Mouse (Mus musculus): ENCODE measurements at regions not wholly inside any gene's neighbourhood (a gene's known extent, or its start where the extent isn't known, plus 50 kb on each side); places are given as distances from the start of the nearest gene placed in this dataset.

GRCm38 (mm10) chr15:61723696-61724095, 800.9 kb upstream of the A1bg start:
- ATAC-seq (ENCODE audit: low FRiP score, low read depth): no peak

GRCm38 (mm10) chr15:61718486-61718885, 795.7 kb upstream of the A1bg start:
- H3K9ac ChIP-seq: no peak overlapping the region
- no peak overlapping the region for H3K4me3 ChIP-seq
- H3K4me2 ChIP-seq (replicated peaks): no peak overlapping the region
- H3K27ac ChIP-seq: no peak overlapping the region
- no peaks in the 10 kb centered on the region for H3K9me3 ChIP-seq
- no peak for ATAC-seq (ENCODE audit: low FRiP score, low read depth)
- H3K27me3 ChIP-seq: no peaks in the 10 kb centered on the region
- no peaks in the 10 kb centered on the region for H3K36me3 ChIP-seq
- no peaks in the 10 kb centered on the region for H3K4me1 ChIP-seq

More at GRCm38 (mm10) chr15:61723696-61724095, 800.9 kb upstream of the A1bg start:
- Histone ChIP-seq H3K4me3 (no peak overlapping the region), H3K27me3 (no peaks in the 10 kb centered on the region), H3K9me3 (no peaks in the 10 kb centered on the region), H3K36me3 (no peaks in the 10 kb centered on the region), H3K4me1 (no peaks in the 10 kb centered on the region), H3K4me2 (replicated peaks) (no peak overlapping the region), H3K9ac (no peak overlapping the region), H3K27ac (no peak overlapping the region)
- WGBS: 39% methylated on average over 1 of the region's 1 CpGs

- no peak for ATAC-seq (ENCODE audit: low FRiP score, low read depth)
- no peak overlapping the region for H3K4me3 ChIP-seq
- H3K9me3 ChIP-seq: no peaks in the 10 kb centered on the region
- H3K4me2 ChIP-seq (replicated peaks): no peak overlapping the region
- H3K36me3 ChIP-seq: no peaks in the 10 kb centered on the region
- H3K27ac ChIP-seq: no peak overlapping the region
- no peaks in the 10 kb centered on the region for H3K4me1 ChIP-seq
- no peaks in the 10 kb centered on the region for H3K27me3 ChIP-seq
- 56% methylated on average over 1 of the region's 1 CpGs for WGBS
- no peak overlapping the region for H3K9ac ChIP-seq
These were observed 794.4 kb upstream of the A1bg start for GRCm38 (mm10) chr15:61717216-61717615.

GRCm38 (mm10) chr15:61713953-61714352, 791.1 kb upstream of the A1bg start:
- H3K9me3 ChIP-seq: no peaks in the 10 kb centered on the region
- no peak for ATAC-seq (ENCODE audit: low FRiP score, low read depth)
- WGBS: 77% methylated on average over 2 of the region's 2 CpGs
- H3K4me1 ChIP-seq: no peaks in the 10 kb centered on the region
- H3K4me2 ChIP-seq (replicated peaks): no peak overlapping the region
- no peaks in the 10 kb centered on the region for H3K27me3 ChIP-seq
- H3K9ac ChIP-seq: no peak overlapping the region
- H3K27ac ChIP-seq: no peak overlapping the region
- H3K36me3 ChIP-seq: no peaks in the 10 kb centered on the region
- no peak overlapping the region for H3K4me3 ChIP-seq

DNA sequence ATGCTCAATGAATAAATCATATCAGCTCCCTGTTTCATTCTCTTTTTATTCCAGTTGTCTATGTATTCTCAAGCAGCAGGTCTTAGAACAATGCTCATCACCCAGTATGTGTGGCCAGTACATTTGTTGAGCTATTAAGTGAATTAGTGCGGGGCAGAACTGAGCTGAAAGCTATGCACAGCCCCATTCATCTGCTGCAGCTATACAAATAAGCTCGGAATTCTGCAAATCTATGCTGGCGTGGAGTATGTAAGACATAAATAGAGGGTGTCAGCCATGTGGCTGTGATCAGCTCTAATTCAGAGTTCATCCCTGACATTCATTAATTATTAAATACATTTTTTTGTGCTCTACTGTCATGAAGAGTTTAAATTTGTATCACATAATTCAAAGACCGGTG, 786.1 kb upstream of the A1bg start:
- Histone ChIP-seq H3K4me2 (replicated peaks) (no peak overlapping the region), H3K27ac (no peak overlapping the region), H3K36me3 (no peaks in the 10 kb centered on the region), H3K9me3 (no peaks in the 10 kb centered on the region), H3K4me1 (no peaks in the 10 kb centered on the region), H3K9ac (no peak overlapping the region), H3K27me3 (no peaks in the 10 kb centered on the region), H3K4me3 (no peak overlapping the region)
- no peak for ATAC-seq (ENCODE audit: low FRiP score, low read depth)
- 91% methylated on average over 4 of the region's 4 CpGs for WGBS

- no peaks in the 10 kb centered on the region for H3K36me3 ChIP-seq
- H3K9ac ChIP-seq: no peak overlapping the region
- no peak overlapping the region for H3K27ac ChIP-seq
- WGBS: 84% methylated on average over 6 of the region's 6 CpGs
- H3K4me2 ChIP-seq (replicated peaks): no peak overlapping the region
- ATAC-seq (ENCODE audit: low FRiP score, low read depth): no peak
- H3K9me3 ChIP-seq: no peaks in the 10 kb centered on the region
- H3K4me1 ChIP-seq: no peaks in the 10 kb centered on the region
- no peaks in the 10 kb centered on the region for H3K27me3 ChIP-seq
- no peak overlapping the region for H3K4me3 ChIP-seq
These were observed 785.1 kb upstream of the A1bg start for GRCm38 (mm10) chr15:61707952-61708351.

DNA sequence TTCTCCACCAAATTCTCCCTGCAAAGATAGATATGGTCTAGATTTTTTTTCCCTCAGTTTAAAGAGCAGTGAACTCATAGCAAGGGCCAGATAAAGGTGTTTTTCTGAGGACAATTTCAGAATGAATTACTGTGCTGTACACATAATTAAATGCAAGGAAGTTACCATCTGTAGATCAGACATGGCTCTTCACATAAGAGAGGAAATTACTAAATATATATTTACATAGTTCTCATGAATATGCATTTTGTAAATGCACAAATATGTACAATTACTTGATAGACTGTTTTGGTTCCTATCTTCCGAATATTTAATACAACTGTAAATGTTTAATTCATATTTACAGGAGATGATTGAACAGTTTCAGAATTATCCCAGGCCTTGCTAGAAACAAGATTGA, 769.9 kb upstream of the A1bg start:
- H3K4me3 ChIP-seq: no peak overlapping the region
- H3K4me1 ChIP-seq: no peaks in the 10 kb centered on the region
- 89% methylated on average over 1 of the region's 1 CpGs for WGBS
- no peaks in the 10 kb centered on the region for H3K36me3 ChIP-seq
- ATAC-seq (ENCODE audit: low FRiP score, low read depth): no peak
- H3K9ac ChIP-seq: no peak overlapping the region
- H3K27me3 ChIP-seq: no peaks in the 10 kb centered on the region
- H3K4me2 ChIP-seq (replicated peaks): no peak overlapping the region
- H3K27ac ChIP-seq: no peak overlapping the region
- no peaks in the 10 kb centered on the region for H3K9me3 ChIP-seq

DNA sequence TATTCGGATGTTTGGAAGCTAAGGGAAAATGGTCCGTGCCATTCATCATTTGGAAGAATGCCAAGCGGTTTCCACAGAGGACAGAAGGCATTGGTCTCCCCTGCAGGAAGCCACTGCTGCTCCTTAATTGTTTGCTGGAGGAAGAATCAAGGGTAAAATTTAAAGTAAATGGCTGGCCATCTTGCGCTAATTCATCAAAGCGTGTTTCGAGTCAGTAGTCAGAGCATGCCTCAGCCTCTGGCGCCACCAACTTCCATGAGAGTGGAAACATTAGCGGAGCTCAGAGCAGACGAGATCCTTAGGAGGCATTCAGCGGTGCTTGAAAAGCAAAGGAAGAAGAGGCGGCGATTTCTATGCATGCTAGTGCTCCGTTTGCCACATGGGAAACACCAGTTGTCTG, 767.6 kb upstream of the A1bg start:
- Histone ChIP-seq H3K4me3 (no peak overlapping the region), H3K9me3 (no peaks in the 10 kb centered on the region), H3K9ac (no peak overlapping the region), H3K36me3 (no peaks in the 10 kb centered on the region), H3K4me1 (no peaks in the 10 kb centered on the region), H3K27me3 (no peaks in the 10 kb centered on the region), H3K27ac (no peak overlapping the region), H3K4me2 (replicated peaks) (no peak overlapping the region)
- no peak for ATAC-seq (ENCODE audit: low FRiP score, low read depth)
- WGBS: 91% methylated on average over 13 of the region's 13 CpGs

- Histone ChIP-seq H3K27me3 (no peaks in the 10 kb centered on the region), H3K9me3 (no peaks in the 10 kb centered on the region), H3K4me2 (replicated peaks) (no peak overlapping the region), H3K4me3 (no peak overlapping the region), H3K4me1 (no peaks in the 10 kb centered on the region), H3K27ac (no peak overlapping the region), H3K9ac (no peak overlapping the region), H3K36me3 (no peaks in the 10 kb centered on the region)
- ATAC-seq (ENCODE audit: low FRiP score, low read depth): no peak
- WGBS: 81% methylated on average over 12 of the region's 12 CpGs
These were observed 767.1 kb upstream of the A1bg start for GRCm38 (mm10) chr15:61689776-61690397.

DNA sequence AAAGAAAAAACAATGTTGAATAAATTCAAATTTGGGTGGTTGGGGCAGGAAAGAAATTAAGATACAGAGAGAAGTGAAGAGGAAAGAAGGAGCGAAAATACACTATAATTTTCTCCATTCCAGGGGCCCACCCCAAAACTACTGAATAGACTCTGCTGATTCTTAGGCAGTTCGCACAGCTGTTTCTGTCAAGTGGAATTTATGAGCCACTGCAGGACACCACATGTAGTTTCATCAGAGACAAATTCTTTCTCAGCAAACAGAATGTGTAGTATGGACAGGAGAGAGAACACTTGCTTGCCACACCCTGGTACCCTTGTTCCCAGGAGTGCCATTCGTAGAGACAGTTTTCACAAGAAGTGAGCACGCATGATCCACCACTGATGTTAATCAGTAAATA, 760.2 kb upstream of the A1bg start:
- no peaks in the 10 kb centered on the region for H3K27me3 ChIP-seq

GRCm38 (mm10) chr15:61670556-61670955, 747.7 kb upstream of the A1bg start:
- Histone ChIP-seq H3K9ac (no peak overlapping the region), H3K36me3 (no peaks in the 10 kb centered on the region), H3K27ac (no peak overlapping the region), H3K27me3 (no peaks in the 10 kb centered on the region), H3K9me3 (no peaks in the 10 kb centered on the region), H3K4me1 (no peaks in the 10 kb centered on the region), H3K4me2 (replicated peaks) (no peak overlapping the region), H3K4me3 (no peak overlapping the region)
- WGBS: 87% methylated on average over 5 of the region's 5 CpGs
- ATAC-seq (ENCODE audit: low FRiP score, low read depth): no peak

More for the DNA sequence above, 760.2 kb upstream of the A1bg start:
- H3K36me3 ChIP-seq: no peaks in the 10 kb centered on the region
- no peak overlapping the region for H3K4me2 ChIP-seq (replicated peaks)
- no peaks in the 10 kb centered on the region for H3K4me1 ChIP-seq
- no peak overlapping the region for H3K27ac ChIP-seq
- 74% methylated on average over 4 of the region's 4 CpGs for WGBS
- no peak for ATAC-seq (ENCODE audit: low FRiP score, low read depth)
- H3K9ac ChIP-seq: no peak overlapping the region
- no peaks in the 10 kb centered on the region for H3K9me3 ChIP-seq
- no peak overlapping the region for H3K4me3 ChIP-seq

DNA sequence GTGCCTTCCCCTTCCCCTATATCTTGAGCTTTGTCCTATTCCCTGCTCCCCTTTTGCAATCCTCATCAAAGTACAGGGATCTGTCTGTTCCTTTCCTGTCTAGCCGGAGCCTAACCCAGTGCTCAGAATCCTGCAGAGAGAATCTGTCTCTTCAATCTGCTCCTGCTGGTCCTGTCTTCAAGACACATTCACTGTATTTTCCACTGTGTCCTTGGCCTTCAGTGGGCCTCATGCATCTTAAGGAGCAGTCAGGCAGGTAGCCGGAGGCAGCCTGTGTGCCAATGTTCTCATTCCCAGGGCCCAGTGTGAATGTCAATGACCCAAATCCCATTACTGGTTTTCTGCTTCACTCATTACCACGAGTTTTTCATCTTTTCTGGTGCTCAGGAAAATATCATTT, 737.8 kb upstream of the A1bg start:
- Histone ChIP-seq H3K36me3 (no peaks in the 10 kb centered on the region), H3K27ac (no peak overlapping the region), H3K27me3 (no peaks in the 10 kb centered on the region), H3K9me3 (no peaks in the 10 kb centered on the region), H3K4me3 (no peak overlapping the region), H3K4me2 (replicated peaks) (no peak overlapping the region), H3K4me1 (no peaks in the 10 kb centered on the region), H3K9ac (no peak overlapping the region)
- ATAC-seq (ENCODE audit: low FRiP score, low read depth): no peak
- 55% methylated on average over 3 of the region's 3 CpGs for WGBS

DNA sequence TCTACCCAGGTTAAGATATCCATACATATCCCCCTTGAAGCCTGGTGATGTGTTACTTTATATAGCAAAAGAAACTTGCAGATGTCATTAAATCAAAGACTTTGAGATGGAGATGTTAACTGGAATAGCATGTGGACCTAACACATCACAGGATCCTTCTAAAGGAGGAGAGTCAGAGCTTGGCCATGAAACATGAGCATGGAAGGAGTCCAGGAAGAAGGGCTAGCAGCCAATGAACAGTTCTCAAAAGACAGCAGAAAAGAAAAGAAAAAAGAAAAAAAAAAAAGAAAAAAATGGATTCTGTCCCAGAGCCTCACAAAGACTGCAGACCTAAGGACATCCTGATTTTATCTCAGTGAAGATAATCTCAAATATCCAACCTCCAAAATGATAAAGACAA, 734.1 kb upstream of the A1bg start:
- Histone ChIP-seq H3K27ac (no peak overlapping the region), H3K4me1 (0 out of 2 replicates have a peak, but pooled peaks cover 3% of the 10 kb centered on the region), H3K27me3 (no peaks in the 10 kb centered on the region), H3K4me2 (replicated peaks) (no peak overlapping the region), H3K4me3 (no peak overlapping the region), H3K36me3 (no peaks in the 10 kb centered on the region), H3K9ac (no peak overlapping the region), H3K9me3 (no peaks in the 10 kb centered on the region)
- no peak for ATAC-seq (ENCODE audit: low FRiP score, low read depth)

All from limb, embryonic 13.5 days (tissue).